Mouse (Mus musculus) limb, embryonic 10.5 days (tissue): ENCODE results near the gene Lrrc34. TPM values are rescaled to one million over a fixed set of nuclear protein-coding genes. Genes with fewer than 3 reads are reported as not detected.

Source experiments
- DNase-seq: peaks from one replicate; pipeline ENCODE4 v3.0.0-alpha.2; 2017; ENCODE audit warnings: low spot score
- H3K27ac ChIP-seq: fragments of 300-500 bp; sonication (generic); 2 replicates; pipeline ENCODE4 v1.5.1; 2016; ENCODE audit warnings: mild to moderate bottlenecking
- H3K27me3 ChIP-seq: fragments of 300-500 bp; sonication (generic); 2 replicates; pipeline ENCODE4 v1.6.1; 2016; ENCODE audit warnings: low read depth, mild to moderate bottlenecking; ENCODE audit not compliant: poor library complexity, severe bottlenecking
- H3K36me3 ChIP-seq: fragments of 300-500 bp; sonication (generic); 2 replicates; pipeline ENCODE4 v1.6.1; 2016; ENCODE audit warnings: mild to moderate bottlenecking, moderate library complexity
- H3K4me1 ChIP-seq: fragments of 300-500 bp; sonication (generic); 2 replicates; pipeline ENCODE4 v1.6.1; 2016
- H3K4me3 ChIP-seq: fragments of 300-500 bp; sonication (generic); 2 replicates; pipeline ENCODE4 v1.5.1; 2016; ENCODE audit warnings: mild to moderate bottlenecking, moderate library complexity
- H3K9me3 ChIP-seq: fragments of 300-500 bp; sonication (generic); replicated peaks from 2 replicates; pipeline ENCODE4 v1.6.1; 2016; ENCODE audit warnings: mild to moderate bottlenecking
- WGBS: fragments of 180-500 bp; shearing (Covaris S2); methylation state at CpG from one replicate; pipeline ENCODE4 v1.1.7; 2016; 5-methylcytosine and 5-hydroxymethylcytosine counted together
- polyA plus RNA-seq: library from polyadenylated mRNA; unstranded; fragments of >200 nt; fragmentation: Nextera tagmentation; extraction: Ambion mirVana; gene quantifications from 2 replicates; pipeline ENCODE4 v1.2.1, GENCODE M21; 2016

Lrrc34 gene
- 1.9 and 2.8 TPM in 2 replicates for polyA plus RNA-seq

- no peaks in the 10 kb centered on the region for H3K9me3 ChIP-seq
- peak within 1 kb of the TSS; percentile 68; the same call in 1 of the 2 replicates for H3K27ac ChIP-seq
- DNase-seq = peak; percentile 80
- H3K4me3 ChIP-seq = peak within 1 kb of the TSS; percentile 55
- H3K4me1 ChIP-seq = peaks cover 28% of the 10 kb centered on the region
- no peaks in the 10 kb centered on the region for H3K36me3 ChIP-seq
- WGBS = 2% methylated on average over 25 of the region's 25 CpGs
- H3K27me3 ChIP-seq = peaks cover 41% of the 10 kb centered on the region
Measured at GRCm38 (mm10) chr3:30647440-30648090, at the start of gene Lrrc34. Gene Lrrc34, minus strand, starts transcription at chr3:30647869.

GRCm38 (mm10) chr3:30696346-30696745 is 48.7 kb upstream of the Lrrc34 start:
- H3K4me3 ChIP-seq = no peak overlapping the region
- H3K9me3 ChIP-seq = no peaks in the 10 kb centered on the region
- DNase-seq = peak; percentile 77
- H3K36me3 ChIP-seq = no peaks in the 10 kb centered on the region
- H3K27me3 ChIP-seq = no peaks in the 10 kb centered on the region
- H3K27ac ChIP-seq = no peak overlapping the region
- H3K4me1 ChIP-seq = no peaks in the 10 kb centered on the region
- 21% methylated on average over 2 of the region's 2 CpGs for WGBS

- 89% methylated on average over 2 of the region's 2 CpGs for WGBS
- no peaks in the 10 kb centered on the region for H3K27me3 ChIP-seq
- H3K27ac ChIP-seq = no peak overlapping the region
- no peak for DNase-seq
- H3K4me3 ChIP-seq = no peak overlapping the region
- no peaks in the 10 kb centered on the region for H3K9me3 ChIP-seq
- no peaks in the 10 kb centered on the region for H3K36me3 ChIP-seq
- H3K4me1 ChIP-seq = no peaks in the 10 kb centered on the region
Measured at GRCm38 (mm10) chr3:30695661-30696060, 48.0 kb upstream of the Lrrc34 start.

GRCm38 (mm10) chr3:30690976-30691375 is 43.3 kb upstream of the Lrrc34 start:
- H3K9me3 ChIP-seq = no peaks in the 10 kb centered on the region
- H3K4me1 ChIP-seq = no peaks in the 10 kb centered on the region
- DNase-seq = no peak
- no peaks in the 10 kb centered on the region for H3K36me3 ChIP-seq
- H3K27ac ChIP-seq = no peak overlapping the region
- H3K4me3 ChIP-seq = no peak overlapping the region
- no peaks in the 10 kb centered on the region for H3K27me3 ChIP-seq
- 79% methylated on average over 7 of the region's 7 CpGs for WGBS

- no peak for DNase-seq
- no peaks in the 10 kb centered on the region for H3K27me3 ChIP-seq
- no peaks in the 10 kb centered on the region for H3K4me1 ChIP-seq
- no peaks in the 10 kb centered on the region for H3K9me3 ChIP-seq
- 80% methylated on average over 3 of the region's 3 CpGs for WGBS
- no peak overlapping the region for H3K4me3 ChIP-seq
- no peak overlapping the region for H3K27ac ChIP-seq
- H3K36me3 ChIP-seq = no peaks in the 10 kb centered on the region
Measured at GRCm38 (mm10) chr3:30687216-30687615, 39.5 kb upstream of the Lrrc34 start.

GRCm38 (mm10) chr3:30683190-30683589 is 35.5 kb upstream of the Lrrc34 start:
- H3K4me1 ChIP-seq = no peaks in the 10 kb centered on the region
- H3K36me3 ChIP-seq = no peaks in the 10 kb centered on the region
- 77% methylated on average over 6 of the region's 6 CpGs for WGBS
- no peak overlapping the region for H3K4me3 ChIP-seq
- H3K9me3 ChIP-seq = no peaks in the 10 kb centered on the region
- no peak overlapping the region for H3K27ac ChIP-seq
- no peak for DNase-seq
- no peaks in the 10 kb centered on the region for H3K27me3 ChIP-seq

GRCm38 (mm10) chr3:30658486-30658885 is 10.8 kb upstream of the Lrrc34 start:
- Histone ChIP-seq H3K4me3 (no peak overlapping the region), H3K27me3 (no peaks in the 10 kb centered on the region), H3K4me1 (no peaks in the 10 kb centered on the region), H3K9me3 (no peaks in the 10 kb centered on the region), H3K36me3 (no peaks in the 10 kb centered on the region), H3K27ac (no peak overlapping the region)
- 88% methylated on average over 9 of the region's 9 CpGs for WGBS
- no peak for DNase-seq

- H3K36me3 ChIP-seq = no peaks in the 10 kb centered on the region
- no peak overlapping the region for H3K4me3 ChIP-seq
- H3K27me3 ChIP-seq = peaks cover 10% of the 10 kb centered on the region
- DNase-seq = no peak
- H3K9me3 ChIP-seq = no peaks in the 10 kb centered on the region
- 87% methylated on average over 5 of the region's 5 CpGs for WGBS
- no peak overlapping the region for H3K27ac ChIP-seq
- H3K4me1 ChIP-seq = 0 out of 2 replicates have a peak, but pooled peaks cover 3% of the 10 kb centered on the region
Measured at GRCm38 (mm10) chr3:30655937-30656336, 8.3 kb upstream of the Lrrc34 start.

GRCm38 (mm10) chr3:30650062-30650841 is 2.6 kb upstream of the Lrrc34 start:
- WGBS = under 1% methylated on average over 41 of the region's 41 CpGs
- H3K4me1 ChIP-seq = peaks cover 28% of the 10 kb centered on the region
- H3K36me3 ChIP-seq = no peaks in the 10 kb centered on the region
- H3K27me3 ChIP-seq = peaks cover 41% of the 10 kb centered on the region
- peak; percentile 61 for DNase-seq
- H3K4me3 ChIP-seq = peak overlapping the region; percentile 56
- no peak overlapping the region for H3K27ac ChIP-seq
- no peaks in the 10 kb centered on the region for H3K9me3 ChIP-seq

GRCm38 (mm10) chr3:30648466-30648865 is 797 bp upstream of the Lrrc34 start:
- no peaks in the 10 kb centered on the region for H3K9me3 ChIP-seq
- H3K36me3 ChIP-seq = no peaks in the 10 kb centered on the region
- peaks cover 28% of the 10 kb centered on the region for H3K4me1 ChIP-seq
- H3K27ac ChIP-seq = no peak overlapping the region
- H3K4me3 ChIP-seq = no peak overlapping the region
- 87% methylated on average over 2 of the region's 2 CpGs for WGBS
- DNase-seq = no peak
- H3K27me3 ChIP-seq = peaks cover 41% of the 10 kb centered on the region

GRCm38 (mm10) chr3:30646761-30647160 is 908 bp downstream of the Lrrc34 start:
- H3K4me3 ChIP-seq = peak overlapping the region; percentile 55
- H3K27me3 ChIP-seq = peaks cover 40% of the 10 kb centered on the region
- peaks cover 25% of the 10 kb centered on the region for H3K4me1 ChIP-seq
- H3K27ac ChIP-seq = no peak overlapping the region
- WGBS = 53% methylated on average over 8 of the region's 8 CpGs
- no peaks in the 10 kb centered on the region for H3K36me3 ChIP-seq
- DNase-seq = no peak
- H3K9me3 ChIP-seq = no peaks in the 10 kb centered on the region

GRCm38 (mm10) chr3:30644207-30644606 is 3.5 kb downstream of the Lrrc34 start, which contains the start of gene Lrriq4:
Gene Lrriq4, plus strand, starts transcription at chr3:30644507.
- H3K4me3 ChIP-seq = no peak within 1 kb of the TSS
- no peaks in the 10 kb centered on the region for H3K36me3 ChIP-seq
- 82% methylated on average over 2 of the region's 2 CpGs for WGBS
- peaks cover 13% of the 10 kb centered on the region for H3K4me1 ChIP-seq
- H3K27me3 ChIP-seq = peaks cover 14% of the 10 kb centered on the region
- H3K9me3 ChIP-seq = no peaks in the 10 kb centered on the region
- no peak within 1 kb of the TSS for H3K27ac ChIP-seq
- DNase-seq = no peak

GRCm38 (mm10) chr3:30635629-30636028 is 12.0 kb downstream of the Lrrc34 start:
- no peaks in the 10 kb centered on the region for H3K27me3 ChIP-seq
- WGBS = 85% methylated on average over 4 of the region's 4 CpGs
- no peaks in the 10 kb centered on the region for H3K36me3 ChIP-seq
- no peak overlapping the region for H3K4me3 ChIP-seq
- no peak for DNase-seq
- no peaks in the 10 kb centered on the region for H3K9me3 ChIP-seq
- no peaks in the 10 kb centered on the region for H3K4me1 ChIP-seq
- H3K27ac ChIP-seq = no peak overlapping the region
